Mouse (Mus musculus): Measurements from ENCODE around the gene Eef1b2. TPM values are rescaled to one million over a fixed set of nuclear protein-coding genes. Genes with fewer than 3 reads are reported as not detected.

The Eef1b2 gene
- total RNA-seq, 1 experiment from 2014 or later: 961 TPM

GRCm38 (mm10) chr1:63227241-63227640, 50.6 kb downstream of the Eef1b2 start:
- no peak for ATAC-seq (ENCODE audit: extremely low read depth, insufficient number of reproducible peaks, low FRiP score, poor library complexity, severe bottlenecking)

Other genes starting within 250 kb of the Eef1b2 start
- 35.7 and 40.6 TPM in 2 replicates for gene Ino80d, start 62.2 kb upstream of the Eef1b2 start, total RNA-seq (2017)
- 95.6 and 101 TPM in 2 replicates for gene Ndufs1, start within 50 bp of the Eef1b2 start, total RNA-seq (2017)
- gene Gpr1, start 37.7 kb downstream of the Eef1b2 start, total RNA-seq (2017): not detected in 2 replicates
- gene Zdbf2, start 96.4 kb downstream of the Eef1b2 start, total RNA-seq (2017): 0.12 TPM in 1 of 2 replicates, not detected in the other